Mouse (Mus musculus): Measurements from ENCODE around the gene Elac2. TPM values are rescaled to one million over a fixed set of nuclear protein-coding genes. Genes with fewer than 3 reads are reported as not detected.

The Elac2 gene
- total RNA-seq, 4 experiments from 2014 or later, result 41.5 to 45.7 (median 42.4) TPM

- DNase-seq, result no peak
Measured at GRCm38 (mm10) chr11:65022771-65023170, 43.9 kb downstream of the Elac2 start.

DNA sequence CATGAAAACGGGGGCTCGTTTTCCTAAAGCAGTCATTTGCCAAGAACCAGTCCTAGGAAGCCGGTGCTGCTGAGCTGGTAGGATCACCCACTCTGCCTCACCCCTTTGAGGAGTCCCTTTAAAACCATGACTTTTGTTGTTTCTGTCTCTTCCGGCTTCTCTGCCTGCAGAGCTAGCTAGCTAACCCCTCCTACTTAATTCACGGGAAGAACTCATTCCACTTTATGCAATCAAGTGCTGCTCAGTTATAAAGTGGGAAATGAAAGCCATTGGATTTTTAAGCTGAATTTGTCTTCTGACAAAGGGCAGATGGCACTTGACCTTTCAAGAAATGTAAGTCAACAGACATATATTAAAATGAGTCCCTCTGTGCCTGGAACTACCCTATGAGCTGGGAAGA lies 49.2 kb downstream of the Elac2 start:
- DNase-seq, result no peak

DNA sequence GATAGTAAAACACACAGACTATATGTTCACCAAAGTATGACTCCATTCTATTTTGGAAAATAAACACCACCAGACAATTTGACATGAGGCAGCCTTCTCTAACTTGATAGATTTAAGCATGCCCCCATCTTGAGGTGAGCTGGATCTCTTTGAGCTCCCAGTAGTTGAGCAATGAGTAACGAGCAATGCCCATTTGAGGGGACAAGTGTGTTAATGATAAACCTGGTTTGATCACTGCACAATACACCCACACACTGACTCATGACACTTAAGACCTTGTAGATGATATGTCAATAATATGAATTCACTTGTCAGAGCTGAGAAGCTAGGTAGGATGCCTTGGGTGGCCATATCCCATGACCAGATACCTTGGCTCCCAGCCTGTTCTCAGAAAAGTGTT lies 51.4 kb downstream of the Elac2 start:
- no peak for DNase-seq

DNA sequence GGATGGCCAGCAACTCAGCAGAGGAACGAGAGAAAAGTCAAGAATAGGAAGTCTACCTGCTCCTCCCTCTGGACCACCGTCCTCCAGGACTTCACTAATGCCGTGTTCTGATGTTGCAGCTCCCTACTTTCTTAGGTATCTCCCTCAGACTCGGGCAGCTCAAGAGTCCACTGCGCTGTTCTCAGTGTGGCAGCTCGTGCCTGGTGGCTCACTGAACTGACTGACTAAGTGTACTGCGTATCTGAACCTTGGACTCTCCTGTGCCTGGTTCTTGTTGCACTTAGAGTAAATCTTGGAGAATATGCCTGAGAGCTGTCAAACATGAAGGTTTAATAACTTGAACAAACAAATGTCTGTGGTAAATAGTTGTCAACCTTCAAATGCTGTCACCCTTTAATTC lies 53.4 kb downstream of the Elac2 start:
- DNase-seq, result no peak

DNA sequence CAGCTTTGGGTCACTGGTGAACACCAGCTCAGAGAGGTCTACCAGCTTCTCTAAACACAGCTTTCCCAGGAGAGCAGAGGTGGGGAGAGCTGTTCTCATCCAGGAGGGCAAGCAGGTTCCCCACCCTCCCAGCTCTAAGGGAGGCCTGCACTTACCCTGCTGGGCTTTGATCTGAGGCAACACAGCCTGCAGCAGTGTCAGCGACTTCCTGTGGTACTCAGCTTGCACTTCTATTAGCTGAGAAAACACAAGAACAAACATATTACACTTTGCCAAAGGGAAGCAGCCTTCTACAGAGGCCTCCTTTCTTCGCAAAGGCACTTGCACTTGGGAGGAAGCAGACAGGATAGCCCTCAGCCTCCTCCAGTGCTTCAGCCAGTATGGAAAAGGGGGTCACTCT lies 60.2 kb downstream of the Elac2 start:
- DNase-seq, result no peak

DNA sequence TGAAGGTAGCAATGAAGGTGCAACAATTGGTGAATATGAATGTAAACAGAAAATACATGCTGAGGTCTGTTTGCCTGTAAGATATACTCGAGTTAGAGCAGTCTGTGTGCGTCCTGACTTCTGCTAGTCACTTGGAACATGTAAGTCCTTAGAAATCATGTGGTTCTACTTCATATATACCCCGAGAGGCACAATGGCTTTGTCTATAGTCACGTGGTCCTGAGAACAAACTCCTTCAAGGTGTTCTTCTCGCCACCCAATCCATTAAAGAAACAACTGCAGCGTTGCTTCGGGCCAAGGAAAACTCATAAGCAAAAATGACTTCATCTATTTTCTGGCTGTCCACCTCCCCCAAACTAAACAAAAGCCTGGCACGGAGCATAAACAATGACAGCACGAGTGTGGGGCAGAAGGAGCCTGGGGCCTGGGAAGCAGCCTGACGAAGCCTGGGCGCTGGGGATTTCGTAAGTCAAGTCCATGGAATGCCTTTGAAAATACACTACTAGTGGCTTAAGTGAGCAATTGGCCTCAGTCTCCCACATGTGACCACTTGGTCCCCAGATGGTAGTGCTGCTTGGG lies 60.8 kb downstream of the Elac2 start:
- DNase-seq, result no peak

GRCm38 (mm10) chr11:65040556-65040955 lies 61.7 kb downstream of the Elac2 start:
- DNase-seq, result no peak

DNA sequence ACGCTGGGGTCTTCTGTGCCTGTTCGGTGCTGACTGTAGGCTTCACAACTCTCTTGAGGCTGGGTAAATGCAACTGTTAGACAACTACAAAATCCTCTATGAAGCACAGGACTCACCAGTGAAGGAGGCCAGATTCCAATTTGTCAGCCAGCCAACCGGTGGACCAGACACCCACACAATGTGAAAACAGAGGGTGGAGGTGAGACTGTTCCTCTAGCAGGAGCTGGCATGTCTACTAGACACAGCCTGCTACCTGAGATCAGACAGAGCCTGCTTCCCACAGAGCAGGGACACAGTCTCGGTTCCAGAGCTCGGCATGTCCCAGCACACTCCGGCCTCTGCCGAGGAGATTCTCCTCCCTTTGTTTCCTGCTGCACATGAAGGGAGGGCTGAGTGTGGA lies 70.3 kb downstream of the Elac2 start:
- DNase-seq, result no peak

DNA sequence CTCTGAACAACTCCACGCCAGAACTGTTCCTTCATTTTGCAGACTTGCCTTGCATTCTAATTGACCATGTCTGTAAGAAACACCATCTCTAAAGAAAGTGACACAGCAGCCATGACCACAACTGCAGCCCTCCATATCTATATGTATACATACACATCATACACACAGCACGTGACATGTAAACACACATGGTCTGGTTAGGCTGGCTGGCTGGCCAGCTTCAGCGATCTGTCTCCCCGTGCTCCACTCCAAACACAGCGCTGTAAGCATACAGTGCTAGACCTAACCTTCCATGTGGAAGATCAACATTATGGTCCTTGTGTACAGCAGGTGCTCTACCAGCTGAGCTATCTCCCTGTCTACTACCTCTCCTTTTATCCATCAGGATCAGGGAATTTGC lies 72.0 kb downstream of the Elac2 start:
- DNase-seq, result no peak

Other genes starting within 250 kb of the Elac2 start
- gene 1700086D15Rik, start 180.9 kb downstream of the Elac2 start, total RNA-seq (2022), result 1 to 10 TPM in 1 of 4 experiments, under 1 TPM in 3; 0.35 to 1.9 (median 0.55) TPM
- gene Arhgap44, start 183.9 kb downstream of the Elac2 start, total RNA-seq (2022), result 10 to 100 TPM in 3 of 4 experiments, 1 to 10 TPM in 1; 9.4 to 20.1 (median 13.7) TPM

All from adrenal gland, adult 8-10 months (tissue).